Mouse (Mus musculus) G1E (cell line): ENCODE measurements around the gene Tnfrsf23.

Experiments
- CTCF ChIP-seq: IDR thresholded peaks from 2 replicates; pipeline ENCODE4 v1.5.1; 2012; ENCODE audit warnings: low read depth, low read length, inconsistent platforms, mixed read lengths
- GATA1 ChIP-seq: IDR thresholded peaks from 2 replicates; pipeline ENCODE4 v1.6.1; 2012; ENCODE audit warnings: borderline replicate concordance, low read length, inconsistent platforms, mixed read lengths
- GATA2 ChIP-seq: IDR thresholded peaks from 2 replicates; pipeline ENCODE4 v1.6.1; 2012; ENCODE audit warnings: low read depth, low read length, inconsistent platforms, borderline replicate concordance
- POLR2AphosphoS5 ChIP-seq: IDR thresholded peaks from 2 replicates; pipeline ENCODE4 v1.6.1; 2012; ENCODE audit warnings: low read depth, low read length, inconsistent platforms; ENCODE audit not compliant: insufficient replicate concordance

GRCm38 (mm10) chr7:143733746-143734145 lies 48.1 kb upstream of the Tnfrsf23 start:
- TF ChIP-seq CTCF: no peak
- TF ChIP-seq GATA2: no peak
- TF ChIP-seq GATA1: no peak
- no peak for TF ChIP-seq POLR2AphosphoS5
